Mouse (Mus musculus) v-Abl transformed pro-B cells (cell line): ENCODE data around the gene Scarb1.

Source experiments
- in situ Hi-C, 2 experiments: fragments of 400-800 bp; cut with MboI; formaldehyde crosslinking; loops; one replicate each; pipeline ENCODE4 v1.15.1; 2025; ENCODE audit not compliant: unreplicated experiment in 2 of 2

Gene Scarb1

DNA sequence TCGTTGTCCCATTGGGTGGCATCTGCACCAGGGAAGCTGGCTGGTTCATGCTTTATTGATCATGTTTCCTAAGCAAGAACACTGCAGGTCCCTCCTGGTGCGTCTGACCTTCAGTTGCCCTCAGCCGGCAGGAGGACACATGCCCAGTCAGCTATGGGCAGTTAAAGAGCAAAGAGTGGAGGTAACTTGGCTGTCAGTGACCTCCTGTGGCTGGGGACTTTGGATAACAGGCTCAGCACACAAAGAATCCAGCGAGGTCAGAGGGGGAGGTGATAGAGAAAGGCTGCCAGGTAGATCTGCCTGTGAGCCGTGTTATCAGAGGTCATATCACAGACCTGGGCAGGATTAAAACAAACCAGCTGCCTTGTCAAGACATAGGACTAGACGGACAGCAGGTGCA, 91.7 kb downstream of the Scarb1 start:
- in situ Hi-C loops = no loop called here

DNA sequence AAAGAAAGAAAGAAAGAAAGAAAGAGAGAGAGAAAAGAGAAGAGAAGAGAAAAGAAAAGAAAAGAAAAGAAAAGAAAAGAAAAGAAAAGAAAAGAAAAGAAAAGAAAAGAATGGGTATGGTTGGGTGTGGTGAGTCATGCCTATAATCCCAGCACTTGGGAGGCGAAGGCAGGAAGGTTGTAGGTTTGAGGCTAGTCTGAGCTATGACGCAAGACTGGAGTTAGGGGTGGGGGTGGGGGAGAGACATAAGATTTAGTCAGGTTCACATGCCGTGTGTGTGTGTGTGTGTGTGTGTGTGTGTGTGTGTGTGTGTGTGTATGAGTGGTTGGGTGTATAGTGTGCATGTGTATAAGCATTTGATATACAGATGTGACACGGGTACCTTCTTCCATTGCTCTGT, 94.2 kb downstream of the Scarb1 start:
- in situ Hi-C loops = no loop called here

GRCm38 (mm10) chr5:125245534-125246151, 95.3 kb downstream of the Scarb1 start:
- in situ Hi-C loops = no loop called here

GRCm38 (mm10) chr5:125244825-125245533, 95.9 kb downstream of the Scarb1 start:
- in situ Hi-C loops = no loop called here

DNA sequence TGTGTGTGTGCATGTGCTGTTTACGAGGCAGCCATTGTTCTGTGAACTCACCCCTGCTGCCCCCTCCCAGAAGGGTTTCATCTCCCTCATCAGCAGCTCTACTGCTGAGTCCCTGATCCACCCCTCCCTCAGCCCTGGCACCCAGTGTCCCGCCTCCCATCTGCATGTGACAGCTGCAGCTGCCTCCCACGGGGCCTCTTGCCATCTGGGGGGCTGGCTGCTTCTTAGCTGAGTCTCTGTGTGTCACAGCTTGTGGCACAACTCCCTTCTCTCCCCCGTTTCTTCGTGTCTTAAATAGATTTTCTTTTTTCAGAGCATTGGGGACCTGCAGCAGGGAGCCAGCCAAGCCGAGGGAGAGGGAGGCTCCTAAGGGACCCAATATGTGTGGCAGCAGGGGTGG, 97.0 kb downstream of the Scarb1 start:
- in situ Hi-C loops = no loop called here

DNA sequence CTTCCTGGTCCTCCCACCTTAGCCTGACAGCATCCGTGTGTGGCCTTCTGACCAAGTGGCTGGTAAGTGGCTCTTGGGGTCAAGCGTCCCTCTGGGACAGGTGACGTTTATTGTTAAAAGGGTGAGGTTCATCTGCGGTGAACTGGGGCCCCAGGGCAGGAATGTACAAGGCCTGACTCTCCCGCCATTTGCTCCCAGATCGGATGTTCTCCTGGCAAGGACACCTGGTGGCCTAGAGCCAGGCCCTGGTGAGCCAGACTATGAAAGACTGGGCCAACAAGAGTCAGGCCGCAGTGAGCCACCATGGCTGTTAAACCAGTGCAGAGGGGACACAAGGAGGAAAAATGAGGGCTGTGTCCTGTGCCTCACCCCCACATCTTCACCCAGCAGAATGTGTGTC, 98.8 kb downstream of the Scarb1 start:
- in situ Hi-C loops = no loop called here

DNA sequence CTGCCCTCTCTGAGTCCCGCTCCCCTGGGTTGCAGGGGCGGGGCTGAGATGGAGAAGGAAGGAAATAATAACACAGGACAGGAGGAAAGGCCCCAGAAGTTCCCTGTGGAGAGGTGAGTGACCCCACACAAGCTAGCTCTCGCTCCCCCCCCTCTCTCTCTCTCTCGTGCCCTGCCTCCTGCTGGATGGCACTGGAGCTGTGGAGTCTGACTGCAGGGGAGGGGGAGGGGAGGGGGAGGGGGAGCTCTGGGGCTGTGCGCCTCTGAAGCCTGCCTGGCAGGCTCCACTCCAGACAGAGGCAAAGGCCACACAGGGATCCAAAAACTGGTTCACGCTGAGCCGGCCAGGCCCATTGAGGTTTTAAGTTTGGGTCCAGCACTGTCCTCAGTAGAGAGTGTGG, 99.3 kb downstream of the Scarb1 start:
- in situ Hi-C loops = no loop called here

DNA sequence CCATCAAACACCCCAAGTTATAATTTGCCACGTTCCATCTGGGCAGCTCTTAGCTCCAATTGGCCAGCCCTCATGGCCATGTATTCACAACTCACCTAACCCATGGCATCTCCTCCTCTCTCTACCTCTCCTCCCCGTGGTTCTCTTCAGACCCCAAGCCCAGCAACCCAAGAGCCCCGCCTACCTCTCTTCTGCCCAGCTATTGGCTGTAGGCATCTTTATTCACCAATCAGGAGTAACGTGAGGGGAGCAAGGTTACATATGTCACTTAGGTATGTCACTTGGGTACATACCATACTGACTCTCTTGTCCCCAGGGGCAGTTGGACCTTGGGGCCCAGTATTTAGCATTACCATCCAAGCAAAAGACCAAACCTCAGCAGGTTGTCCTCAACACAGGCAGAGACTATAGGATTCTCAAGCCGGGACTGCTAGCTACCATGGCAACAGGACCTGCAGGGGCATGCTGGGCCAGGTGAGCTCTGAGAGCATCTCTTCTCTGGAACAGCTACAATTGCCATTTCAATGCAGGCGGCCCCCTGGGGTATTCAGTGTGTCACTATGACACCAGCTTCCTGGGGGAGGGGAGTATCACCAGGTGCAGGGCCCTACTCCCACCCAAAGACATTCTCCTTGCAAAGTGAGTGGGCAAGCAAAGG, 100.6 kb downstream of the Scarb1 start:
- in situ Hi-C loops = no loop called here

DNA sequence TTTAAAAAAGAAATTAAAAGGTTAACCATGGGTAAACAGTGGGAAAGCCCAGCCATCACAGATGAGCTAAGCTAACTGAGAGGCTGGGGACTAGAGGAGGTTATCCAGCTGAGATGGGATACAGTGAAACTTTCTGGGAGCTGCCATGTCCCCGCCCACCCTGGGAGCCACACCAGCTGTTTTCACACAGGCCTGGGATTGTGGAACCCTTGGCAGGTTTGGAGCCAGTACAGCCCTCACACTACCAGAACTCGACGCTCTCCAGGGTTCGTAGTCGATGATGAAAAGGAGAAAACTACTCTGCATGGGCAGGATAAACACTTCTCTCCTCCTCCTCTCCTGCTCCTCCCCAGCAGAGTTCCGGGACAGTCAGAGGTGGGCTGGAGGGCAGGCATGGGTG, 105.0 kb downstream of the Scarb1 start:
- in situ Hi-C loops = no loop called here

DNA sequence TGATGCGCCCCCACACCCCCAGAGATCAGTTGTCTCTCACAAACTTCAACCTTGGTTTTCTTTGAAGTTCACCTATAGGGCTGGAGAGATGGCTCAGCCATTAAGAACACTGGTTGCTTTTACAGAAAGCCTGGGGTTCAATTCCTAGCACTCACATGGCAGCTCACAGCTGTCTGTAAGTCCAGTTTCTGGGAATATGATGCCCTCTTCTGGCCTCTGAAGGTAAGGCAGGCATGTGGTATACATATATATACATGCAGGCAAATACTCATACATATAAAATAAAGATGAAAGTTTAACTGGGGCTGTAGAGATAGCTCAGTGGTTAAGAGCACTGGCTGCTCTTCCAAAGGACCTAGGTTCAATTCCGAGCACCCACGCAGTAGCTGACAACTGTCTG, 105.5 kb downstream of the Scarb1 start:
- in situ Hi-C loops = no loop called here

DNA sequence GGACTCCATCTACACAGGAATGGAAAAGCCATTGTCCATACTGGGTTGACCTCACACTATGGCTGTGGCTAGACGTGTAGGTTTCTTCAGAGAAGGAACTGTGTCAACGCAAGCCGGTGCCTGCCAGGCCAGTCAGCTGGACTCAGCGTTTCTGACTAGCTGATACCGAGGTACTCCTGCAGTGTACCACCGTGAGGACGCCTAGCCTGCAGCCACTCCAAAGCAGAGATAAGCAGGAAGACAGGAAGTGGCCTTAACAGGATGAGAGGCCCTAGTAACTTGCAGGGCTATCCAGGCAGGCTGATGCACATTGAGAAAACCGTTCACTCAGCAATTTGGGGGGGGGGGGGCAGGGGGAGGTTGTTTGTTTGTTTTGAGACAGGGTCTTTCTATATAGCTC, 106.5 kb downstream of the Scarb1 start:
- in situ Hi-C loops = no loop called here

DNA sequence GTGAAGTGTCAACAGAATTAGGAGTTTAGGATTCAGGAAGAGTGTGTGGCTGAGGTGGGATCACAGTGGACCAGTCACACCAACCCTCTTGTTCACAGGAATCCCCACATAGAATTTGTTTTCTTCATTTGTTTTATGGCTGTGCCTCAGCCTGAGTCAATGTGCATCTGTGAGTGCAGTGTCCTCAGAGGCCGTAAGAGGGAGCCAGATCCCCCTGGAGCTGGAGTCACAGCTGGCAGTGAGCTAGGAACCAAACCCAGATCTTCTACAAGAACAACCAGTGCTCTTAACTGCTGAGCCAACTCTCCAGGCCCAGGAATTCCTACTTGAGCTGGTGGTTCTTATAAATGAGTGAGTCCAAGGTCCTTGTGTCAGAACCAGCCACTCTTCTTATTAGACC, 107.4 kb downstream of the Scarb1 start:
- in situ Hi-C loops = no loop called here

DNA sequence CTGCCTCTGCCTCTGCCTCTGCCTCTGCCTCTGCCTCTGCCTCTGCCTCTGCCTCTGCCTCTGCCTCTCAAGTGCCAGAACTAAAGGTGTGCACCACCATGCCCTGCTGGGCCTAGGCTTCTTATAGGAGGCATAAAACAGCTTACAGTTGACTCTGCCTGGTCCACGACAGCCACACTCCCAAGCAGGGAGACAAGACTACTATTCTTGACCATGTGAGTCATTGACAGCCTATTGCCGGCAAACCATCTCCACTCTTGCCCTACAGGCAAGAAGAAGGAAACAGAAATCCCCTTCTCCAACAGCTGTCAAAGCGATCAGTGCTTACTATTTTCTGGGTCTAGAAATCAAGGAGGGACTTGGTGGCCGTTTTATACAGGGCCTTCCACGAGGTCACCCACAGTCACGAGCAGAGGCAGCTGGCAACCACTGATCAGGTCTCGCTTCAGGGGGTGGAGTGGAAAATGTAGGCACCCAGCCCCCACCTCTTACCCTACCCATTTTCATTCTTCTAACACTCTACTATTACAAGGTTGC, 108.4 kb downstream of the Scarb1 start:
- in situ Hi-C loops = no loop called here

GRCm38 (mm10) chr5:125230463-125230862, 110.4 kb downstream of the Scarb1 start:
- in situ Hi-C loops = no loop called here

GRCm38 (mm10) chr5:125229097-125229496, 111.8 kb downstream of the Scarb1 start:
- in situ Hi-C loops = no loop called here

DNA sequence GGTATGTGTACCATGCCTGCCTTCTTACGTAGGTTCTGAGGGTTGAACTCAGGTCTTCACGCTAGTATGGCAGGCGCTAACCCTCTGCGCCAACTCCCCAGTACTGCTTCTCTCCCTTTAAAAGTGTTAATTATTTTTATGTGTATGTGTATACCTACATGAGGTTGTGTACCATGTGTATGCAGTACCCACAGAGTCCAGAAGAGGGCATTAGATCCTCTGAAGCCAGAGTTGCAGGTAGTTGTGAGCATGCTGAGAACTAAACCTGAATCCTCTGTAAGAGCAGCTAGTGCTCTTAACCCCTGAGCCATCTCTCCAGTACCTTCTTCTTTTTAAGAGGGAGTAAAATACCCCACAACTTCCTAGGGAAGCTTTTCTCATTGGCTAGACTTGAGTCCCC, 113.2 kb downstream of the Scarb1 start:
- in situ Hi-C loops = no loop called here
